Mouse (Mus musculus) C2C12 (cell line): ENCODE data around the gene B4galt4. TPM values are rescaled to one million over a fixed set of nuclear protein-coding genes. Genes with fewer than 3 reads are reported as not detected.

ENCODE experiments used
- H3K27me3 ChIP-seq: one replicate; pipeline ENCODE4 v1.6.1; 2011; ENCODE audit not compliant: control insufficient read depth, insufficient read depth, insufficient read length
- H3K36me3 ChIP-seq: one replicate; pipeline ENCODE4 v1.6.1; 2011; ENCODE audit not compliant: control insufficient read depth, insufficient read depth
- H3K4me3 ChIP-seq: one replicate; pipeline ENCODE4 v1.5.1; 2011; ENCODE audit warnings: mild to moderate bottlenecking, control low read depth; ENCODE audit not compliant: poor library complexity, insufficient read depth, severe bottlenecking
- H3K79me2 ChIP-seq: one replicate; pipeline ENCODE4 v1.6.1; 2011; ENCODE audit not compliant: control insufficient read depth, insufficient read depth
- H3K79me3 ChIP-seq: one replicate; pipeline ENCODE4 v1.6.1; 2011; ENCODE audit warnings: low read depth, control low read depth
- H3ac ChIP-seq: one replicate; pipeline ENCODE3; 2011; ENCODE audit warnings: low read depth; ENCODE audit not compliant: control insufficient read depth, insufficient read length
- CEBPB ChIP-seq: IDR thresholded peaks from one replicate; pipeline ENCODE4 v1.6.1; 2011; ENCODE audit warnings: low read depth, mild to moderate bottlenecking, control low read depth, moderate library complexity
- CTCF ChIP-seq: IDR thresholded peaks from one replicate; pipeline ENCODE4 v1.5.1; 2011; ENCODE audit not compliant: control insufficient read depth, insufficient read depth, insufficient read length
- FOSL1 ChIP-seq: IDR thresholded peaks from one replicate; pipeline ENCODE4 v1.8.0; 2011; ENCODE audit warnings: mild to moderate bottlenecking, low read length; ENCODE audit not compliant: poor library complexity, insufficient read depth, severe bottlenecking
- MAX ChIP-seq: IDR thresholded peaks from one replicate; pipeline ENCODE4 v1.6.1; 2011; ENCODE audit warnings: mild to moderate bottlenecking, control low read depth
- MYOD1 ChIP-seq: IDR thresholded peaks from one replicate; pipeline ENCODE4 v1.6.1; 2011; ENCODE audit warnings: low read depth; ENCODE audit not compliant: control insufficient read depth, insufficient read length
- MYOG ChIP-seq: IDR thresholded peaks from one replicate; pipeline ENCODE4 v1.6.1; 2011; ENCODE audit not compliant: control insufficient read depth, insufficient read length; ENCODE audit errors: extremely low read depth
- USF1 ChIP-seq: IDR thresholded peaks from one replicate; pipeline ENCODE4 v1.6.1; 2011; ENCODE audit warnings: low read depth, mild to moderate bottlenecking, control low read depth, moderate library complexity
- long read RNA-seq, 2 experiments: library from polyadenylated mRNA; unstranded; transcript quantifications; one replicate each; pipeline ENCODE4 v2.0.0; 2019 to 2020
- polyA plus RNA-seq: library from polyadenylated mRNA; unstranded; fragments of >200 nt; fragmentation: generic; extraction: Trizol; gene quantifications from one replicate; pipeline ENCODE4 v1.2.1, GENCODE M21; 2012; ENCODE audit warnings: missing spikeins

B4galt4 gene
- polyA plus RNA-seq, result 4.3 TPM
- long read RNA-seq, experiment 1, partial matches to known transcripts, result 0 of 8 reads
- long read RNA-seq, experiment 1, other reads (novel, unspliced or antisense), result 1 of 8 reads
- long read RNA-seq, experiment 2, transcript B4galt4-205 (7 exons, 2,168 nt), result minor isoform, 13 of 41 reads
- long read RNA-seq, experiment 2, transcript B4galt4-201 (7 exons, 2,304 nt), result major isoform, 25 of 41 reads
- long read RNA-seq, experiment 2, partial matches to known transcripts, result 0 of 41 reads
- long read RNA-seq, experiment 2, other reads (novel, unspliced or antisense), result 3 of 41 reads

- H3K36me3 ChIP-seq, result no peaks in the 10 kb centered on the region
- H3ac ChIP-seq, result peak within 1 kb of the TSS; percentile 82
- H3K79me2 ChIP-seq, result no peaks in the 10 kb centered on the region
- TF ChIP-seq FOSL1, result no peak
- peak; percentile 28 for TF ChIP-seq CTCF
- H3K79me3 ChIP-seq, result no peaks in the 10 kb centered on the region
- no peaks in the 10 kb centered on the region for H3K27me3 ChIP-seq
- peak within 1 kb of the TSS; percentile 37 for H3K4me3 ChIP-seq
Observed at GRCm38 (mm10) chr16:38742113-38742658, at the start of gene B4galt4. TSS of gene B4galt4 (plus strand) at chr16:38742264.

DNA sequence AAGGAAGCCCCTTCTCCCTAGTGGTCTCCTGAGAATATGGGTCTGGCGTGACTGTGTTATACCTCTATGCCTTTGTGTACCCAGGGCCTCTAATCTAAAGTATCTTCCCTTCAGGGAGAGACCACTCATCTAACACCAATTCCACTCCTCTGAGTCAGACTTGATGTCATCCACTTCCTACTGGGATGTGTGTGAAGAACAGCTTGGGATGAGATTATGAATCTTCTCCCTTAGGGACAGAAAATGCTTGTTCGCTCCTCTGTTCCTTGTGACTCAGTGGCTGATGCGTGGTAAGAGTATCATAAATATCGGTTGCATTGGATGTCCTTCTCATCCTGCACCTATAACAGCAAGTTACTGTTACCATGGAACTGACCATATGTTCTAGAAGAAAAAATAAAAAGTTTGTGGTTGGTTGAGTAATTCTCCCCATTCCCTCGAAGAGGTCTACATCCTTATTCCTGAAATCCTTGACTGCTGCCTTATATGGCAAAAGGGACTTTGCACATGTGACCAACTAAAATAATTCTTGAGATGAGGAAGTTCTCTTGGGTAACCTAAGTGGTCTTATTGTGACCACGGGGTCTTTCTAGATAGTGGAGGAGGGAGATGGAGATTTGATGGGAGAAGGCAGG, 47.0 kb upstream of the B4galt4 start:
- peaks cover 50% of the 10 kb centered on the region for H3K79me3 ChIP-seq
- TF ChIP-seq FOSL1, result peak; percentile 54
- TF ChIP-seq MYOD1, result peak; percentile 31
- peak; percentile 87 for TF ChIP-seq CEBPB
- TF ChIP-seq MAX, result peak; percentile 14
- TF ChIP-seq CTCF, result no peak
- peak; percentile 98 for TF ChIP-seq USF1
- no peak for TF ChIP-seq MYOG
- H3ac ChIP-seq, result no peak overlapping the region
- H3K79me2 ChIP-seq, result peaks cover 86% of the 10 kb centered on the region
- H3K4me3 ChIP-seq, result no peak overlapping the region
- no peaks in the 10 kb centered on the region for H3K27me3 ChIP-seq
- peaks cover 35% of the 10 kb centered on the region for H3K36me3 ChIP-seq

DNA sequence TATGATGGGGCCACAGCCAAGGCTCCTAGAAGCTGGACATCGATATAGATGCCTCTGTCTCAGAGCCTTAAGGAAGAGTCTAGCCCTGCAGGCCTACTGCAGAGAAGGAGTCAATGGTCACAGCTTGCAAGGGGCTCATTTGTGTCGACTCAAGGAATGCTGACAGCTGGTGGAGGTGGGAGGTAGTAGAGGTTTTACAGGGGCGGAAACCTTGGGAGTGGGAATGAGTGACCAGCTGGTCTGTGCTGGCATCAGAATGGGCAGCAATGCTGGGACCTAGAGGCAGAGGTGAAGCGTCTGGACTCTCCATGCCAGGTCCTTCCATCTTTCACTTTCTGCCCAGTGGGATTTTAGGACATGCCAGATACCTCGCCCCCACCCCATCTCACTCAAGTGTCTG, 46.5 kb upstream of the B4galt4 start:
- H3ac ChIP-seq, result no peak overlapping the region
- peaks cover 86% of the 10 kb centered on the region for H3K79me2 ChIP-seq
- TF ChIP-seq CEBPB, result no peak
- TF ChIP-seq MYOD1, result no peak
- TF ChIP-seq CTCF, result no peak
- TF ChIP-seq FOSL1, result no peak
- TF ChIP-seq MYOG, result no peak
- TF ChIP-seq USF1, result no peak
- TF ChIP-seq MAX, result no peak
- H3K27me3 ChIP-seq, result no peaks in the 10 kb centered on the region
- peaks cover 31% of the 10 kb centered on the region for H3K36me3 ChIP-seq
- peaks cover 50% of the 10 kb centered on the region for H3K79me3 ChIP-seq
- no peak overlapping the region for H3K4me3 ChIP-seq

GRCm38 (mm10) chr16:38697611-38698010, 44.5 kb upstream of the B4galt4 start:
- Histone ChIP-seq H3K79me2 (peaks cover 87% of the 10 kb centered on the region), H3K79me3 (peaks cover 53% of the 10 kb centered on the region), H3ac (no peak overlapping the region), H3K4me3 (no peak overlapping the region), H3K36me3 (peaks cover 25% of the 10 kb centered on the region), H3K27me3 (no peaks in the 10 kb centered on the region)
- TF ChIP-seq USF1 (no peak), CTCF (no peak), CEBPB (no peak), FOSL1 (no peak), MYOG (no peak), MAX (no peak), MYOD1 (no peak)

GRCm38 (mm10) chr16:38700392-38701162, 41.5 kb upstream of the B4galt4 start:
- no peak for TF ChIP-seq MYOG
- no peak for TF ChIP-seq USF1
- no peak for TF ChIP-seq MAX
- H3K27me3 ChIP-seq, result no peaks in the 10 kb centered on the region

More at GRCm38 (mm10) chr16:38700392-38701162, 41.5 kb upstream of the B4galt4 start:
- Histone ChIP-seq H3ac (no peak overlapping the region), H3K79me2 (peaks cover 97% of the 10 kb centered on the region), H3K4me3 (no peak overlapping the region), H3K79me3 (peaks cover 53% of the 10 kb centered on the region), H3K36me3 (peaks cover 16% of the 10 kb centered on the region)
